Mouse (Mus musculus): ENCODE results near the gene Tmco3. TPM values are rescaled to one million over a fixed set of nuclear protein-coding genes. Genes with fewer than 3 reads are reported as not detected.

Gene Tmco3
- total and polyA plus RNA-seq, 3 experiments, result 11.8 to 20.3 TPM; not detected in 1

DNA sequence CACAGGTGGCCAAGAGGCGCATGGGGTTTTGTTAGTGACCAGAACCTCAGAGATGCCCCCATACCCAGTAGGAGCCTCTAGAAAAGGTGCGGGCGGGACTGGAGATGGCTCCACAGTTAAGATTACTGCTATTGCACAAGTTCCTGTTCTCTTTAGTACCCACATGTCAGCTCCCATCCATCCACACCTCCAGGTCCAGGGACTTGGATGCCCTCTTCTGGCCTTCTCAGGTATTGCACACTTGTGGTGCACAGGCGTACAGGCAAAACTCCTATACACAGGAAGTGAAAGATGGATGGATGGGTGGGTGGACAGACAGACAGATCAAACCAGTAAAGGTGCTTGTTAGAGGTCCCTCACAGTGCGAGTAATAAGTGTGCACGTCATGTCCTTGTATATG is 73.9 kb downstream of the Tmco3 start:
- peaks cover 44% of the 10 kb centered on the region for H3K79me2 ChIP-seq (ENCODE audit: control insufficient read depth, insufficient read depth, low read length, poor library complexity)
- H3K36me3 ChIP-seq (ENCODE audit: control insufficient read depth in 1 of 2, insufficient read depth in 2 of 2, low read length in 2 of 2), result peaks cover 2 to 36% of the 10 kb centered on the region in 2 experiments; a peak in 2 of 4 replicates
- DNase-seq (ENCODE audit: low read depth, low spot score), result peak; percentile 83
- no peak overlapping the region for H3K9ac ChIP-seq (ENCODE audit: control insufficient read depth, low read depth, low read length, poor library complexity, severe bottlenecking)
- H3K9me3 ChIP-seq (replicated peaks; ENCODE audit: insufficient read depth, low read length), result no peaks in the 10 kb centered on the region
- H3K4me1 ChIP-seq (ENCODE audit: control insufficient read depth in 1 of 2, insufficient read depth in 2 of 2, low read length in 2 of 2), result no peaks in the 10 kb centered on the region
- TF ChIP-seq CHD2 (IDR thresholded peaks at IDR 0.05; ENCODE audit: low read length) (no peak), POLR2A (IDR thresholded peaks at IDR 0.05; ENCODE audit: control insufficient read depth in 1 of 2, insufficient read depth in 1 of 2, low read depth in 1 of 2, low read length in 2 of 2, poor library complexity in 1 of 2) (peak in 1 of 2 experiments; percentile 28; a peak in 1 of 4 replicates), TCF12 (IDR thresholded peaks at IDR 0.05; ENCODE audit: low read depth, low read length) (no peak), CTCF (IDR thresholded peaks at IDR 0.05 in 2 of 3, conservative IDR thresholded peaks at IDR 0.05 in 1 of 3; ENCODE audit: control insufficient read depth in 1 of 3, insufficient read depth in 1 of 3, low read depth in 2 of 3, low read length in 3 of 3, poor library complexity in 1 of 3, severe bottlenecking in 1 of 3) (peak; percentile 61 to 66 (median 62)), ZC3H11A (IDR thresholded peaks at IDR 0.05; ENCODE audit: low read depth, low read length) (no peak), MYC (IDR thresholded peaks at IDR 0.05; ENCODE audit: low read depth, low read length) (peak; percentile 71; the same call in 1 of the 2 replicates)
- no peak overlapping the region for H3K4me3 ChIP-seq (ENCODE audit: control insufficient read depth in 1 of 2, insufficient read depth in 1 of 2, low read depth in 2 of 2, low read length in 2 of 2)
- H3K27me3 ChIP-seq (ENCODE audit: control insufficient read depth in 1 of 2, insufficient read depth in 2 of 2, low read length in 2 of 2), result no peaks in the 10 kb centered on the region
- no peak overlapping the region for H3K27ac ChIP-seq (ENCODE audit: control insufficient read depth, low read depth, low read length)

Other genes with a start within 250 kb of the Tmco3 start
- 0.10 and 0.12 TPM in 2 replicates for gene Proz, start 227.3 kb upstream of the Tmco3 start, total RNA-seq (2012; rRNA removed)
- under 1 TPM in 1 of 2 experiments, not detected in 1; 0.54 TPM for gene Proz, start 227.3 kb upstream of the Tmco3 start, polyA plus RNA-seq (2012; ENCODE audit: insufficient read depth in 1 of 2, insufficient read length in 2 of 2, low read depth in 1 of 2, low replicate concordance in 2 of 2, missing spikeins in 1 of 2)
- gene Pcid2, start 182.7 kb upstream of the Tmco3 start, total RNA-seq (2012; rRNA removed), result 45.1 and 50.1 TPM in 2 replicates
- 10 to 100 TPM; 68.1 to 90.6 TPM for gene Pcid2, start 182.7 kb upstream of the Tmco3 start, polyA plus RNA-seq (2012; ENCODE audit: insufficient read depth in 1 of 2, insufficient read length in 2 of 2, low read depth in 1 of 2, low replicate concordance in 2 of 2, missing spikeins in 1 of 2)
- 62.3 and 81.4 TPM in 2 replicates for gene Cul4a, start 182.6 kb upstream of the Tmco3 start, total RNA-seq (2012; rRNA removed)
- gene Cul4a, start 182.6 kb upstream of the Tmco3 start, polyA plus RNA-seq (2012; ENCODE audit: insufficient read depth in 1 of 2, insufficient read length in 2 of 2, low read depth in 1 of 2, low replicate concordance in 2 of 2, missing spikeins in 1 of 2), result 100 to 1,000 TPM in 1 of 2 experiments, 10 to 100 TPM in 1; 56.2 to 131 TPM
- gene Lamp1, start 129.0 kb upstream of the Tmco3 start, total RNA-seq (2012; rRNA removed), result 191 and 205 TPM in 2 replicates
- gene Lamp1, start 129.0 kb upstream of the Tmco3 start, polyA plus RNA-seq (2012; ENCODE audit: insufficient read depth in 1 of 2, insufficient read length in 2 of 2, low read depth in 1 of 2, low replicate concordance in 2 of 2, missing spikeins in 1 of 2), result 100 to 1,000 TPM; 109 to 233 TPM
- 8.2 and 11.9 TPM in 2 replicates for gene Grtp1, start 87.6 kb upstream of the Tmco3 start, total RNA-seq (2012; rRNA removed)
- gene Grtp1, start 87.6 kb upstream of the Tmco3 start, polyA plus RNA-seq (2012; ENCODE audit: insufficient read depth in 1 of 2, insufficient read length in 2 of 2, low read depth in 1 of 2, low replicate concordance in 2 of 2, missing spikeins in 1 of 2), result 10 to 100 TPM in 1 of 2 experiments, not detected in 1; 15.1 TPM
- gene Adprhl1, start 34.0 kb upstream of the Tmco3 start, total RNA-seq (2012; rRNA removed), result not detected in 2 replicates
- not detected for gene Adprhl1, start 34.0 kb upstream of the Tmco3 start, polyA plus RNA-seq (2012; ENCODE audit: insufficient read depth in 1 of 2, insufficient read length in 2 of 2, low read depth in 1 of 2, low replicate concordance in 2 of 2, missing spikeins in 1 of 2)
- 15.3 and 19.9 TPM in 2 replicates for gene Dcun1d2, start 59 bp upstream of the Tmco3 start, total RNA-seq (2012; rRNA removed)
- gene Dcun1d2, start 59 bp upstream of the Tmco3 start, polyA plus RNA-seq (2012; ENCODE audit: insufficient read depth in 1 of 2, insufficient read length in 2 of 2, low read depth in 1 of 2, low replicate concordance in 2 of 2, missing spikeins in 1 of 2), result 10 to 100 TPM in 1 of 2 experiments, not detected in 1; 19.1 TPM
- gene Tfdp1, start 50.6 kb downstream of the Tmco3 start, total RNA-seq (2012; rRNA removed), result 214 and 256 TPM in 2 replicates
- 100 to 1,000 TPM; 143 to 331 TPM for gene Tfdp1, start 50.6 kb downstream of the Tmco3 start, polyA plus RNA-seq (2012; ENCODE audit: insufficient read depth in 1 of 2, insufficient read length in 2 of 2, low read depth in 1 of 2, low replicate concordance in 2 of 2, missing spikeins in 1 of 2)
- 0.08 TPM in 1 of 2 replicates, not detected in the other for gene Atp4b, start 108.6 kb downstream of the Tmco3 start, total RNA-seq (2012; rRNA removed)
- gene Atp4b, start 108.6 kb downstream of the Tmco3 start, polyA plus RNA-seq (2012; ENCODE audit: insufficient read depth in 1 of 2, insufficient read length in 2 of 2, low read depth in 1 of 2, low replicate concordance in 2 of 2, missing spikeins in 1 of 2), result under 1 TPM in 1 of 2 experiments, not detected in 1; 0.14 TPM
- gene Grk1, start 116.9 kb downstream of the Tmco3 start, total RNA-seq (2012; rRNA removed), result under 0.01 TPM in 1 of 2 replicates, not detected in the other
- under 1 TPM in 1 of 2 experiments, not detected in 1; 0.03 TPM for gene Grk1, start 116.9 kb downstream of the Tmco3 start, polyA plus RNA-seq (2012; ENCODE audit: insufficient read depth in 1 of 2, insufficient read length in 2 of 2, low read depth in 1 of 2, low replicate concordance in 2 of 2, missing spikeins in 1 of 2)
- not detected in 2 replicates for gene Tmem255b, start 147.0 kb downstream of the Tmco3 start, total RNA-seq (2012; rRNA removed)
- gene Tmem255b, start 147.0 kb downstream of the Tmco3 start, polyA plus RNA-seq (2012; ENCODE audit: insufficient read depth in 1 of 2, insufficient read length in 2 of 2, low read depth in 1 of 2, low replicate concordance in 2 of 2, missing spikeins in 1 of 2), result not detected
- not detected in 2 replicates for gene Gas6, start 206.3 kb downstream of the Tmco3 start, total RNA-seq (2012; rRNA removed)
- gene Gas6, start 206.3 kb downstream of the Tmco3 start, polyA plus RNA-seq (2012; ENCODE audit: insufficient read depth in 1 of 2, insufficient read length in 2 of 2, low read depth in 1 of 2, low replicate concordance in 2 of 2, missing spikeins in 1 of 2), result not detected